Mouse (Mus musculus) lung, postnatal 0 days (tissue): ENCODE results near the gene Tmem190. TPM values are rescaled to one million over a fixed set of nuclear protein-coding genes. Genes with fewer than 3 reads are reported as not detected.
A peak's percentile ranks its signal among the peaks of the same experiment; 100 is the strongest.

ENCODE experiments used
- ATAC-seq: fragments of 200-750 bp; cut with Nextera tagmentation; 2 replicates; pipeline ENCODE4 v1.8.0; 2017; ENCODE audit warnings: moderate library complexity
- DNase-seq: peaks from one replicate; pipeline ENCODE4 v3.0.0-alpha.2; 2016; ENCODE audit warnings: low spot score
- H3K27ac ChIP-seq: fragments of 300-500 bp; sonication (generic); 2 replicates; pipeline ENCODE4 v1.5.1; 2014; ENCODE audit warnings: antibody characterized with exemption, mild to moderate bottlenecking, low read length, mixed read lengths
- H3K27me3 ChIP-seq: fragments of 300-500 bp; sonication (generic); replicated peaks from 2 replicates; pipeline ENCODE4 v1.6.1; 2014; ENCODE audit warnings: low read length, mixed read lengths; ENCODE audit not compliant: insufficient read depth
- H3K36me3 ChIP-seq: fragments of 300-500 bp; sonication (generic); 2 replicates; pipeline ENCODE4 v1.6.1; 2014; ENCODE audit warnings: low read length, mixed read lengths; ENCODE audit not compliant: insufficient read depth
- H3K4me1 ChIP-seq: fragments of 300-500 bp; sonication (generic); 2 replicates; pipeline ENCODE4 v1.6.1; 2014; ENCODE audit warnings: antibody characterized with exemption, low read depth, low read length, mixed read lengths; ENCODE audit not compliant: insufficient read depth
- H3K4me2 ChIP-seq: fragments of 300-500 bp; sonication (generic); replicated peaks from 2 replicates; pipeline ENCODE4 v1.6.1; 2014; ENCODE audit warnings: low read depth, mild to moderate bottlenecking, low read length, moderate library complexity, mixed read lengths
- H3K4me3 ChIP-seq: fragments of 300-500 bp; sonication (generic); 2 replicates; pipeline ENCODE4 v1.5.1; 2014; ENCODE audit warnings: low read depth, low read length
- H3K9ac ChIP-seq: fragments of 300-500 bp; sonication (generic); replicated peaks from 2 replicates; pipeline ENCODE4 v1.6.1; 2014; ENCODE audit warnings: low read depth, mild to moderate bottlenecking
- H3K9me3 ChIP-seq: fragments of 300-500 bp; sonication (generic); 2 replicates; pipeline ENCODE4 v1.6.1; 2016; ENCODE audit warnings: low read length, mixed read lengths
- CTCF ChIP-seq: IDR thresholded peaks from 2 replicates; pipeline ENCODE4 v1.5.1; 2016; ENCODE audit warnings: antibody characterized with exemption, mild to moderate bottlenecking
- EP300 ChIP-seq: IDR thresholded peaks from 2 replicates; pipeline ENCODE4 v1.6.1; 2016; ENCODE audit warnings: antibody characterized with exemption, mild to moderate bottlenecking, control low read depth
- WGBS: fragments of 180-500 bp; shearing (Covaris S2); extraction: QIAGEN DNeasy Blood & Tissue Kit; methylation state at CpG from one replicate; pipeline ENCODE4 v1.1.7; 2014; 5-methylcytosine and 5-hydroxymethylcytosine counted together
- polyA plus RNA-seq: library from polyadenylated mRNA; unstranded; fragments of >200 nt; fragmentation: Nextera tagmentation; extraction: Ambion mirVana; gene quantifications from 2 replicates; pipeline ENCODE4 v1.2.1, GENCODE M21; 2015

The Tmem190 gene
- polyA plus RNA-seq, 1 experiment from 2014 or later: 0.55 TPM

GRCm38 (mm10) chr7:4779921-4780320 lies 2.8 kb upstream of the Tmem190 start:
- H3K4me2 ChIP-seq: no peak overlapping the region
- H3K9me3 ChIP-seq: no peaks in the 10 kb centered on the region
- ATAC-seq (no peak), DNase-seq (no peak)
- no peak overlapping the region for H3K9ac ChIP-seq
- H3K4me3 ChIP-seq: no peak overlapping the region
- 25% methylated on average over 5 of the region's 5 CpGs for WGBS
- H3K27ac ChIP-seq: no peak overlapping the region
- H3K27me3 ChIP-seq: peaks cover 13% of the 10 kb centered on the region
- no peak for TF ChIP-seq EP300
- no peak for TF ChIP-seq CTCF
- 0 out of 2 replicates have a peak, but pooled peaks cover 4% of the 10 kb centered on the region for H3K4me1 ChIP-seq
- no peaks in the 10 kb centered on the region for H3K36me3 ChIP-seq

- Histone ChIP-seq H3K4me3 (no peak overlapping the region), H3K9ac (no peak overlapping the region), H3K9me3 (no peaks in the 10 kb centered on the region), H3K27me3 (peaks cover 3% of the 10 kb centered on the region), H3K36me3 (no peaks in the 10 kb centered on the region), H3K4me2 (no peak overlapping the region), H3K4me1 (0 out of 2 replicates have a peak, but pooled peaks cover 4% of the 10 kb centered on the region), H3K27ac (no peak overlapping the region)
- no peak for TF ChIP-seq EP300
- TF ChIP-seq CTCF: no peak
- WGBS: 30% methylated on average over 3 of the region's 3 CpGs
- ATAC-seq (no peak), DNase-seq (no peak)
These were observed 607 bp upstream of the Tmem190 start for GRCm38 (mm10) chr7:4782130-4782529.

DNA sequence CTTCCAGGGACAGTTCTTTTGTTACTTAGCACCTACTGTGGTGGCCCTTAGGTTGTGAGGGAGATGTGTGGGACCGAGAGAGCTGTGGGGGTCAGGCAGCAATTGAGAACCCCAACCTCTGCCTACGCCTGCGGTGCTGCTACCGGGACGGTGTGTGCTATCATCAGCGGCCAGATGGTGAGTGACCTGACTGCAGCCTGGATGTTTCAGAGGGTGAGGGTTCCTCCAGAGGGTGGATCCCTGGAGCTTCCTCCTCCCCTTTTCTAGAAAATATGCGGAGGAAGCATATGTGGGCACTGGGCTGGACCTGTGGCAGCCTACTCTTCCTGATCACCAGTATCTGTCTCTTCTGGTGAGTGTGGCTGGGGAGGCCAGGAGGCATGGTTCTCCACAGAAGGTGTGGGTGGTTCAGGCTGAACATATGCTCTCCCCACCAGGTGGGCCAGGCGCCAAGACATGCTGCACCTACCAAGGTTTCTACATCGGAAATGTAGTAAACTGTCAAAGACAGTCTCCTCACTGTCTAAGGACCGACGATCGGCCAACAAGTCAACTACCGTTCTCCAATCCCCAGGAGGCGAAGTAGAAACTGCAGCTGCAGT lies 1.0 kb downstream of the Tmem190 start:
- Histone ChIP-seq H3K9me3 (no peaks in the 10 kb centered on the region), H3K27me3 (no peaks in the 10 kb centered on the region), H3K4me3 (no peak overlapping the region), H3K4me1 (0 out of 2 replicates have a peak, but pooled peaks cover 7% of the 10 kb centered on the region), H3K36me3 (no peaks in the 10 kb centered on the region), H3K9ac (no peak overlapping the region), H3K27ac (no peak overlapping the region), H3K4me2 (no peak overlapping the region)
- DNase-seq (no peak), ATAC-seq (no peak)
- WGBS: 76% methylated on average over 14 of the region's 14 CpGs
- no peak for TF ChIP-seq CTCF
- TF ChIP-seq EP300: no peak

GRCm38 (mm10) chr7:4788499-4789435 lies 6.0 kb downstream of the Tmem190 start:
- WGBS: 3% methylated on average over 46 of the region's 64 CpGs
- Histone ChIP-seq H3K27ac (peak overlapping the region; percentile 84), H3K27me3 (no peaks in the 10 kb centered on the region), H3K9ac (peak overlapping the region; percentile 64), H3K4me3 (peak overlapping the region; percentile 58), H3K36me3 (no peaks in the 10 kb centered on the region), H3K9me3 (no peaks in the 10 kb centered on the region), H3K4me2 (peak overlapping the region; percentile 94), H3K4me1 (0 out of 2 replicates have a peak, but pooled peaks cover 7% of the 10 kb centered on the region)
- DNase-seq (peak; percentile 75), ATAC-seq (peak; percentile 39)
- TF ChIP-seq CTCF: peak; percentile 54
- TF ChIP-seq EP300: no peak

DNA sequence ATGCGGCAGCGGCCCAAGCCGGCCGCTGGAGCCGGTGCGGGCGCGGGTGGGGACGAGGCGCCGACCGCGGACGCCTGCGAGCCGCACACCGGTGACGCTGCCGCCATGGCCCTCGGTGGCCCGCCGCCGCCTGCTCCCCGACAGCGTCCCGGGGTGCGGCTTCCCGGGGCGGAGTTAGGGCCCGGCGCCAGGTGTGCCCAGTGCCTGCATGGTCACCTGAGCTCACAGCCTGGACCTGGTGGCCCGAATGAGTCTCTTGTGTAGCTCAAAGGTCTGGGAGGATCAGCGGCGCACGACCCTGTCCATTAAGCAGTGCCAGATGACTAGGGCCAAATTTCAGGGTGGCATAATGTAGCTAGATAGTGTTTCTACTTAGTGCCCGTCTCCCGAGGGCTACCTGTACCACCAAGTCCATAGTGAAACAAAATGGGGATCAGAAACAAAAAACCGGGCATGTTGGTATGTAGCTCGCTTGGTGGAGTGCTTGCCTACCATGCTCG lies 6.7 kb downstream of the Tmem190 start, which contains the start of gene Tmem238:
Gene Tmem238 (minus strand): TSS at position 221 of the 500 bp plus-strand sequence.
- Histone ChIP-seq H3K4me1 (0 out of 2 replicates have a peak, but pooled peaks cover 7% of the 10 kb centered on the region), H3K27ac (peak within 1 kb of the TSS; percentile 84), H3K9ac (peak within 1 kb of the TSS; percentile 64), H3K27me3 (no peaks in the 10 kb centered on the region), H3K4me2 (peak within 1 kb of the TSS; percentile 94), H3K4me3 (peak within 1 kb of the TSS; percentile 58), H3K36me3 (no peaks in the 10 kb centered on the region), H3K9me3 (no peaks in the 10 kb centered on the region)
- WGBS: 5% methylated on average over 33 of the region's 40 CpGs
- DNase-seq (peak; percentile 74), ATAC-seq (peak; percentile 68)
- TF ChIP-seq CTCF (no peak), EP300 (no peak)
